Mouse (Mus musculus) c-Kit-positive CD71-positive TER-119-positive erythroid progenitor cells, embryonic 14.5 days (primary cell): ENCODE results near the gene Armc2.

Source experiments
- DNase-seq: peaks from one replicate; pipeline ENCODE4 v3.0.0-alpha.2; 2013; ENCODE audit warnings: low spot score

The Armc2 gene

GRCm38 (mm10) chr10:42014086-42014485, 4.2 kb downstream of the Armc2 start:
- no peak for DNase-seq

GRCm38 (mm10) chr10:42010761-42011435, 7.3 kb downstream of the Armc2 start:
- no peak for DNase-seq

- no peak for DNase-seq
Observed at GRCm38 (mm10) chr10:42005259-42005658, 13.0 kb downstream of the Armc2 start.

- no peak for DNase-seq
Observed at GRCm38 (mm10) chr10:42004690-42005089, 13.6 kb downstream of the Armc2 start.

- DNase-seq = no peak
Observed at GRCm38 (mm10) chr10:42004056-42004455, 14.2 kb downstream of the Armc2 start.

- DNase-seq = no peak
Observed at GRCm38 (mm10) chr10:42003576-42003975, 14.7 kb downstream of the Armc2 start.

GRCm38 (mm10) chr10:42002436-42002835, 15.8 kb downstream of the Armc2 start:
- no peak for DNase-seq

GRCm38 (mm10) chr10:42001260-42001659, 17.0 kb downstream of the Armc2 start:
- DNase-seq = no peak

- DNase-seq = no peak
Observed at GRCm38 (mm10) chr10:41997691-41998178, 20.5 kb downstream of the Armc2 start.

GRCm38 (mm10) chr10:41996157-41996556, 22.1 kb downstream of the Armc2 start:
- no peak for DNase-seq

GRCm38 (mm10) chr10:41995051-41995450, 23.2 kb downstream of the Armc2 start:
- DNase-seq = no peak

GRCm38 (mm10) chr10:41994578-41994977, 23.7 kb downstream of the Armc2 start:
- no peak for DNase-seq

- no peak for DNase-seq
Observed at GRCm38 (mm10) chr10:41992059-41992440, 26.2 kb downstream of the Armc2 start.

GRCm38 (mm10) chr10:41991364-41992058, 26.7 kb downstream of the Armc2 start:
- no peak for DNase-seq

GRCm38 (mm10) chr10:41990896-41991295, 27.3 kb downstream of the Armc2 start:
- no peak for DNase-seq

GRCm38 (mm10) chr10:41988930-41989329, 29.3 kb downstream of the Armc2 start:
- no peak for DNase-seq

GRCm38 (mm10) chr10:41986126-41986525, 32.1 kb downstream of the Armc2 start:
- no peak for DNase-seq

GRCm38 (mm10) chr10:41984221-41984620, 34.0 kb downstream of the Armc2 start:
- no peak for DNase-seq

GRCm38 (mm10) chr10:41982821-41983220, 35.4 kb downstream of the Armc2 start:
- DNase-seq = no peak

- peak; percentile 63 for DNase-seq
Observed at GRCm38 (mm10) chr10:41980772-41981383, 37.4 kb downstream of the Armc2 start.

GRCm38 (mm10) chr10:41978403-41979234, 39.6 kb downstream of the Armc2 start:
- no peak for DNase-seq

GRCm38 (mm10) chr10:41972676-41973075, 45.6 kb downstream of the Armc2 start:
- DNase-seq = no peak
